Mouse (Mus musculus): Measurements from ENCODE around the gene Sfxn2. TPM values are rescaled to one million over a fixed set of nuclear protein-coding genes. Genes with fewer than 3 reads are reported as not detected.

The Sfxn2 gene
- polyA plus RNA-seq, 1 experiment from 2014 or later: 12.4 TPM

GRCm38 (mm10) chr19:46608158-46608557 lies 35.0 kb downstream of the Sfxn2 start:
- WGBS: 97% methylated on average over 7 of the region's 7 CpGs
- no peaks in the 10 kb centered on the region for H3K9me3 ChIP-seq (replicated peaks)
- H3K4me2 ChIP-seq: no peak overlapping the region
- ATAC-seq: no peak
- H3K27ac ChIP-seq: no peak overlapping the region
- H3K4me1 ChIP-seq: no peaks in the 10 kb centered on the region
- H3K9ac ChIP-seq: no peak overlapping the region
- H3K36me3 ChIP-seq (ENCODE audit: poor library complexity, severe bottlenecking): peaks cover 42% of the 10 kb centered on the region
- H3K4me3 ChIP-seq: no peak overlapping the region
- H3K27me3 ChIP-seq: no peaks in the 10 kb centered on the region

GRCm38 (mm10) chr19:46616378-46616777 lies 43.2 kb downstream of the Sfxn2 start:
- H3K9ac ChIP-seq: no peak overlapping the region
- no peak for ATAC-seq
- peaks cover 30% of the 10 kb centered on the region for H3K4me1 ChIP-seq
- 90% methylated on average over 11 of the region's 11 CpGs for WGBS
- H3K4me2 ChIP-seq: no peak overlapping the region
- no peaks in the 10 kb centered on the region for H3K9me3 ChIP-seq (replicated peaks)
- no peaks in the 10 kb centered on the region for H3K27me3 ChIP-seq
- H3K27ac ChIP-seq: no peak overlapping the region
- H3K36me3 ChIP-seq (ENCODE audit: poor library complexity, severe bottlenecking): peaks cover 18% of the 10 kb centered on the region
- no peak overlapping the region for H3K4me3 ChIP-seq

- H3K4me1 ChIP-seq: peaks cover 40% of the 10 kb centered on the region
- H3K9ac ChIP-seq: no peak overlapping the region
- 91% methylated on average over 8 of the region's 8 CpGs for WGBS
- no peak overlapping the region; the same call in 1 of the 2 replicates for H3K27ac ChIP-seq
- H3K27me3 ChIP-seq: no peaks in the 10 kb centered on the region
- peaks cover 18% of the 10 kb centered on the region for H3K36me3 ChIP-seq (ENCODE audit: poor library complexity, severe bottlenecking)
- H3K9me3 ChIP-seq (replicated peaks): no peaks in the 10 kb centered on the region
- no peak for ATAC-seq
- no peak overlapping the region for H3K4me3 ChIP-seq
- no peak overlapping the region for H3K4me2 ChIP-seq
These were observed 44.2 kb downstream of the Sfxn2 start for GRCm38 (mm10) chr19:46617361-46617760.

- ATAC-seq: 0 out of 2 replicates have a peak, but pooled peaks have one; percentile 36
- WGBS: 39% methylated on average over 9 of the region's 9 CpGs
These were observed 45.2 kb downstream of the Sfxn2 start for GRCm38 (mm10) chr19:46618322-46618721.

GRCm38 (mm10) chr19:46619001-46619400 lies 45.8 kb downstream of the Sfxn2 start:
- H3K27ac ChIP-seq: peak overlapping the region; percentile 51; the same call in 1 of the 2 replicates
- no peaks in the 10 kb centered on the region for H3K9me3 ChIP-seq (replicated peaks)
- no peak overlapping the region for H3K4me2 ChIP-seq
- no peak overlapping the region for H3K9ac ChIP-seq
- peaks cover 56% of the 10 kb centered on the region for H3K4me1 ChIP-seq
- ATAC-seq: no peak
- no peak overlapping the region for H3K4me3 ChIP-seq
- peaks cover 13% of the 10 kb centered on the region for H3K36me3 ChIP-seq (ENCODE audit: poor library complexity, severe bottlenecking)
- WGBS: 85% methylated on average over 19 of the region's 19 CpGs
- no peaks in the 10 kb centered on the region for H3K27me3 ChIP-seq

More at GRCm38 (mm10) chr19:46618322-46618721, 45.2 kb downstream of the Sfxn2 start:
- Histone ChIP-seq H3K4me1 (peaks cover 49% of the 10 kb centered on the region), H3K9me3 (replicated peaks) (no peaks in the 10 kb centered on the region), H3K9ac (no peak overlapping the region), H3K4me2 (no peak overlapping the region), H3K27me3 (no peaks in the 10 kb centered on the region), H3K27ac (peak overlapping the region; percentile 35; the same call in 1 of the 2 replicates), H3K4me3 (no peak overlapping the region), H3K36me3 (ENCODE audit: poor library complexity, severe bottlenecking) (peaks cover 18% of the 10 kb centered on the region)

GRCm38 (mm10) chr19:46619518-46619917 lies 46.4 kb downstream of the Sfxn2 start:
- Histone ChIP-seq H3K27me3 (no peaks in the 10 kb centered on the region), H3K9ac (no peak overlapping the region), H3K27ac (no peak overlapping the region), H3K9me3 (replicated peaks) (no peaks in the 10 kb centered on the region), H3K4me3 (no peak overlapping the region), H3K4me2 (no peak overlapping the region), H3K36me3 (ENCODE audit: poor library complexity, severe bottlenecking) (peaks cover 9% of the 10 kb centered on the region), H3K4me1 (peaks cover 61% of the 10 kb centered on the region)
- 97% methylated on average over 6 of the region's 6 CpGs for WGBS
- no peak for ATAC-seq

- no peaks in the 10 kb centered on the region for H3K9me3 ChIP-seq (replicated peaks)
- H3K4me1 ChIP-seq: peaks cover 65% of the 10 kb centered on the region
- H3K9ac ChIP-seq: no peak overlapping the region
These were observed 47.0 kb downstream of the Sfxn2 start for GRCm38 (mm10) chr19:46620016-46620808.

GRCm38 (mm10) chr19:46621236-46622183 lies 48.3 kb downstream of the Sfxn2 start:
- Histone ChIP-seq H3K27ac (peak overlapping the region; percentile 57; the same call in 1 of the 2 replicates), H3K4me2 (no peak overlapping the region), H3K36me3 (ENCODE audit: poor library complexity, severe bottlenecking) (peaks cover 19% of the 10 kb centered on the region), H3K4me3 (no peak overlapping the region), H3K9me3 (replicated peaks) (no peaks in the 10 kb centered on the region), H3K4me1 (peaks cover 65% of the 10 kb centered on the region), H3K9ac (no peak overlapping the region), H3K27me3 (no peaks in the 10 kb centered on the region)
- WGBS: 69% methylated on average over 19 of the region's 19 CpGs
- ATAC-seq: no peak

More at GRCm38 (mm10) chr19:46620016-46620808, 47.0 kb downstream of the Sfxn2 start:
- H3K27me3 ChIP-seq: no peaks in the 10 kb centered on the region
- no peak overlapping the region for H3K4me2 ChIP-seq
- H3K36me3 ChIP-seq (ENCODE audit: poor library complexity, severe bottlenecking): peaks cover 12% of the 10 kb centered on the region
- no peak for ATAC-seq
- H3K27ac ChIP-seq: no peak overlapping the region
- 91% methylated on average over 14 of the region's 14 CpGs for WGBS
- H3K4me3 ChIP-seq: no peak overlapping the region

GRCm38 (mm10) chr19:46622659-46623193 lies 49.6 kb downstream of the Sfxn2 start:
- ATAC-seq: no peak
- 38% methylated on average over 12 of the region's 12 CpGs for WGBS
- H3K4me3 ChIP-seq: no peak overlapping the region
- peak overlapping the region; percentile 48 for H3K9ac ChIP-seq
- H3K27me3 ChIP-seq: no peaks in the 10 kb centered on the region
- no peaks in the 10 kb centered on the region for H3K9me3 ChIP-seq (replicated peaks)
- peak overlapping the region; percentile 44 for H3K4me2 ChIP-seq
- no peak overlapping the region for H3K27ac ChIP-seq
- peaks cover 19% of the 10 kb centered on the region for H3K36me3 ChIP-seq (ENCODE audit: poor library complexity, severe bottlenecking)
- H3K4me1 ChIP-seq: peaks cover 65% of the 10 kb centered on the region

- H3K27me3 ChIP-seq: no peaks in the 10 kb centered on the region
- WGBS: 7% methylated on average over 16 of the region's 16 CpGs
- peak; percentile 57; the same call in 1 of the 2 replicates for ATAC-seq
- H3K4me2 ChIP-seq: peak overlapping the region; percentile 44
- no peak overlapping the region for H3K27ac ChIP-seq
- H3K4me3 ChIP-seq: no peak overlapping the region
- peak overlapping the region; percentile 48 for H3K9ac ChIP-seq
- H3K4me1 ChIP-seq: peaks cover 62% of the 10 kb centered on the region
- H3K9me3 ChIP-seq (replicated peaks): no peaks in the 10 kb centered on the region
- H3K36me3 ChIP-seq (ENCODE audit: poor library complexity, severe bottlenecking): peaks cover 19% of the 10 kb centered on the region
These were observed 50.1 kb downstream of the Sfxn2 start for GRCm38 (mm10) chr19:46623194-46623667.
